Mouse (Mus musculus) left cerebral cortex, adult 2 months (tissue): ENCODE measurements around the gene Ntrk3. TPM values are rescaled to one million over a fixed set of nuclear protein-coding genes. Genes with fewer than 3 reads are reported as not detected.

ENCODE experiments used
- DNase-seq, 2 experiments: peaks; one replicate each; pipeline ENCODE4 v3.0.0; 2021 to 2022; ENCODE audit warnings: low spot score in 2 of 2, mixed read lengths in 1 of 2; ENCODE audit errors: extremely low spot score in 1 of 2
- H3K27ac ChIP-seq: fragments of 200-600 bp; 2 replicates; pipeline ENCODE4 v1.8.1; 2022
- H3K4me3 ChIP-seq: fragments of 200-600 bp; 2 replicates; pipeline ENCODE4 v1.8.1; 2022
- CTCF ChIP-seq: fragments of 200-600 bp; IDR thresholded peaks from 2 replicates; pipeline ENCODE4 v1.8.1; 2022; ENCODE audit warnings: antibody characterized with exemption, mild to moderate bottlenecking, moderate library complexity
- intact Hi-C: fragments of 180-260 bp; cut with DNase I; formaldehyde crosslinking; loops from one replicate; pipeline ENCODE4 v1.15.1; 2025
- total RNA-seq, 2 experiments: library from RNA; stranded (reverse); gene quantifications; 2 replicates each; pipeline ENCODE4 v1.2.3; 2021

The Ntrk3 gene
- total RNA-seq, 2 experiments from 2014 or later: 173 to 179 TPM

GRCm38 (mm10) chr7:78172267-78172955 lies 565.4 kb downstream of the Ntrk3 start:
- no peak for DNase-seq
- H3K4me3 ChIP-seq: no peak overlapping the region
- intact Hi-C loops: no loop called here
- no peak overlapping the region for H3K27ac ChIP-seq
- TF ChIP-seq CTCF: no peak

DNA sequence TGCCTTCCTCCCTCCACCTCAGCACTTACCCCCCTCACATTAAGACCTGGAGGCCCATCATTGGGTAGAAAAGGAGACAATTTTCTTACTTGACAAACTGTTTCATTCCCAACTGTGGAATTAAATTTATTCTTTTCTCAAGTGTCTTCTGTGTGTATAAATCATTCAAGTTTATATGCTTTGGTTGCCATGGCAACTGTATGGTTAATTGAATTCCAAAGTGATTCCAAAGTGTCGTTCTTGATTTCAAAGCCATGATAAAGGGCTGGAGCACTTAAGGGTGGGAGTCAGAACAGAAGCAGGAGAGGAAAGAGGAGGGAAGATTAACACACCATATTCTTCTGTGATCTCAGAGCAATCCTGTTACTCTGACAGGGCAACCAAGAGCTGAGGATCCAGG lies 572.3 kb downstream of the Ntrk3 start:
- TF ChIP-seq CTCF: no peak
- intact Hi-C loops: no loop called here
- Histone ChIP-seq H3K4me3 (no peak overlapping the region), H3K27ac (no peak overlapping the region)
- DNase-seq: no peak

DNA sequence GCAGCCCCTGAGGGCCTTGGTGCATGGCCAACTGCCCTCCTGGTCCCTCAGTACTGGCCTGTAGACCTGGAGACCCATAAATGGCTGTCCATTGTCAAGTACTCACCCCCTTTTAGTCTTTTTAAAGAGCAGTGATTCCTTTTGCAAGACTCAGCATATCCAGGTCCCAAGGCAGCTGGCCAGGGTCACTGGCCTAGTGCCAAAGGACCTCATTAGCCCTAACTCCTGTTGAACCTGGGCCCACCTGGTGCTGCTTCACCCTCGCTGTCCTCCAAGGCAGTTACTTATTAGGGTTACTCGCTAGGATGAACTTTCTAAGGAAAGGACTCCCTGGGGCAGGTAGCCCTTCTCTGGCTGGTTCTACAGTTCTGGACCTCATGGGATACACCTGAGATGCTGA lies 579.9 kb downstream of the Ntrk3 start:
- H3K27ac ChIP-seq: no peak overlapping the region
- no peak for DNase-seq
- intact Hi-C loops: no loop called here
- no peak for TF ChIP-seq CTCF
- H3K4me3 ChIP-seq: no peak overlapping the region

DNA sequence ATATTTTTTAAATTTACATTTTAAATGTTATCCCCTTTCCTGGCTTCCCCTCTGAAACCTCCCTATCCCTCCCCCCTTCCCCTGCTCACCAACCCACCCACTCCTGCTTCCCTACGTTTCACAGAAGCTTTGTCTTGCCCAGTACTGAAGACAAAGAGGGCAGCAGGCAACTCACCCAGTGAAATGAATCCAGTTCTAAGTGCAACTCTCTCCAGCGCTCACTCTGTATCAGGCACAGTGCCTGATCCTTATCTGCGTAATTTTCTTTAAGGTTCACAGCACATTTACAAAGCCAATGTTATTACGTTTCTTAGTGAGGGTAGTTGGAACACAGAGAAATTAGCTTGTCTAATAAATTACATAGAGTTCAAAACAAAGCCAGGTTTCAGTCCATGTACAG lies 592.6 kb downstream of the Ntrk3 start:
- no peak for TF ChIP-seq CTCF
- Histone ChIP-seq H3K4me3 (no peak overlapping the region), H3K27ac (no peak overlapping the region)
- intact Hi-C loops: no loop called here
- no peak for DNase-seq

GRCm38 (mm10) chr7:78144849-78145248 lies 593.0 kb downstream of the Ntrk3 start:
- Histone ChIP-seq H3K4me3 (no peak overlapping the region), H3K27ac (no peak overlapping the region)
- intact Hi-C loops: no loop called here
- no peak for DNase-seq
- no peak for TF ChIP-seq CTCF

DNA sequence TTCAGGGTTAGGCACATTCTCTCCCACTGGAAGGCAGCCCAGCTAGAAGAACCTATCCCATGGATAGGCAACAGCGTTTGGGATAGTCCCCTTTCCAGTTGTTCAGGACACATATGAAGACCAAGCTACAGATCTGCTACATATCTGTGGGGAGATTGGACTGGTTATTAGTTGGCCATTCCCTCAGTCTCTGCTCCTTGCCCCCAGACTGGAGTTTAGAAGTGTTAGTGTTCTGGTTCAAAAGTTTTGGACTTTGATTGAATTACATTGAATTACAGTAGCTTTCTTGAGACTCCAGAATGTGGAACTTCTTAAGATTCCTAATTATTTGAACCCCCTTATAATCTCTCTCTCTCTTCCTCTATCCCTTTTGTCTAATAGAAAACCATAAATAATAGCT lies 607.8 kb downstream of the Ntrk3 start:
- DNase-seq: no peak

More for the DNA sequence above, 607.8 kb downstream of the Ntrk3 start:
- no peak overlapping the region for H3K4me3 ChIP-seq
- no peak for TF ChIP-seq CTCF
- no peak overlapping the region for H3K27ac ChIP-seq
- intact Hi-C loops: no loop called here

Other genes with a start within 250 kb of the Ntrk3 start
- 10 to 100 TPM; 34.6 to 42.3 TPM for gene Mrps11, start 45.1 kb upstream of the Ntrk3 start, total RNA-seq
- gene Mrpl46, start 45.5 kb upstream of the Ntrk3 start, total RNA-seq: 10 to 100 TPM; 30.2 to 37.1 TPM
- 1 to 10 TPM; 6.1 TPM for gene Det1, start 109.3 kb upstream of the Ntrk3 start, total RNA-seq
- 10 to 100 TPM; 20.6 to 22.1 TPM for gene Aen, start 157.8 kb upstream of the Ntrk3 start, total RNA-seq
- 1 to 10 TPM in 1 of 2 experiments, under 1 TPM in 1; 0.65 to 1.2 TPM for gene Isg20, start 175.4 kb upstream of the Ntrk3 start, total RNA-seq